Mouse (Mus musculus): ENCODE data around the gene Brix1.

DNA sequence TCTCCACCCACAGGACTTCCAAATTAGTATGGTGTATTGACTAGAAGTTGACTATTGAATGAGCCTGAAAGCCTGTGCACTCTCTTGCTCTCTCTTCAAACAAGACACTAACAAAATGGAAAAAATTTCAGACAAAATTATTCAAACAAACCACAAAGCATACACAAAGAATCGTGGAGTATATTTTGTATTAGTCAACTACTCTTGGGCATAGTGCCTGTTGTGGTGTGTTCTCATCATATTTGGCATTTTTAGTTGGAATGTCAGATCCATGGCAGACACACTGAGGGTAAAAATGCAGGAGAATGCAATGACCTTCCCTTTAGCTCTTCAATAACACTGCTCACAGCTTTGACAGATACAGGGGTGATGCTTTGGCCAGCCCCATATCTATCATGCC lies 40.1 kb upstream of the Brix1 start:
- TF ChIP-seq GATA1 (IDR thresholded peaks at IDR 0.05; ENCODE audit: borderline replicate concordance, low read length) (no peak), FLI1 (IDR thresholded peaks at IDR 0.05; ENCODE audit: low read length) (no peak)
